Mouse (Mus musculus) limb, embryonic 10.5 days (tissue): Measurements from ENCODE around the gene Fnbp1. TPM values are rescaled to one million over a fixed set of nuclear protein-coding genes. Genes with fewer than 3 reads are reported as not detected.

Experiments
- DNase-seq: peaks from one replicate; pipeline ENCODE4 v3.0.0-alpha.2; 2017; ENCODE audit warnings: low spot score
- H3K27ac ChIP-seq: fragments of 300-500 bp; sonication (generic); 2 replicates; pipeline ENCODE4 v1.5.1; 2016; ENCODE audit warnings: mild to moderate bottlenecking
- H3K27me3 ChIP-seq: fragments of 300-500 bp; sonication (generic); 2 replicates; pipeline ENCODE4 v1.6.1; 2016; ENCODE audit warnings: low read depth, mild to moderate bottlenecking; ENCODE audit not compliant: poor library complexity, severe bottlenecking
- H3K36me3 ChIP-seq: fragments of 300-500 bp; sonication (generic); 2 replicates; pipeline ENCODE4 v1.6.1; 2016; ENCODE audit warnings: mild to moderate bottlenecking, moderate library complexity
- H3K4me1 ChIP-seq: fragments of 300-500 bp; sonication (generic); 2 replicates; pipeline ENCODE4 v1.6.1; 2016
- H3K4me3 ChIP-seq: fragments of 300-500 bp; sonication (generic); 2 replicates; pipeline ENCODE4 v1.5.1; 2016; ENCODE audit warnings: mild to moderate bottlenecking, moderate library complexity
- H3K9me3 ChIP-seq: fragments of 300-500 bp; sonication (generic); replicated peaks from 2 replicates; pipeline ENCODE4 v1.6.1; 2016; ENCODE audit warnings: mild to moderate bottlenecking
- WGBS: fragments of 180-500 bp; shearing (Covaris S2); methylation state at CpG from one replicate; pipeline ENCODE4 v1.1.7; 2016; 5-methylcytosine and 5-hydroxymethylcytosine counted together
- polyA plus RNA-seq: library from polyadenylated mRNA; unstranded; fragments of >200 nt; fragmentation: Nextera tagmentation; extraction: Ambion mirVana; gene quantifications from 2 replicates; pipeline ENCODE4 v1.2.1, GENCODE M21; 2016

The Fnbp1 gene
- polyA plus RNA-seq, 1 experiment from 2014 or later, result 14.6 TPM

DNA sequence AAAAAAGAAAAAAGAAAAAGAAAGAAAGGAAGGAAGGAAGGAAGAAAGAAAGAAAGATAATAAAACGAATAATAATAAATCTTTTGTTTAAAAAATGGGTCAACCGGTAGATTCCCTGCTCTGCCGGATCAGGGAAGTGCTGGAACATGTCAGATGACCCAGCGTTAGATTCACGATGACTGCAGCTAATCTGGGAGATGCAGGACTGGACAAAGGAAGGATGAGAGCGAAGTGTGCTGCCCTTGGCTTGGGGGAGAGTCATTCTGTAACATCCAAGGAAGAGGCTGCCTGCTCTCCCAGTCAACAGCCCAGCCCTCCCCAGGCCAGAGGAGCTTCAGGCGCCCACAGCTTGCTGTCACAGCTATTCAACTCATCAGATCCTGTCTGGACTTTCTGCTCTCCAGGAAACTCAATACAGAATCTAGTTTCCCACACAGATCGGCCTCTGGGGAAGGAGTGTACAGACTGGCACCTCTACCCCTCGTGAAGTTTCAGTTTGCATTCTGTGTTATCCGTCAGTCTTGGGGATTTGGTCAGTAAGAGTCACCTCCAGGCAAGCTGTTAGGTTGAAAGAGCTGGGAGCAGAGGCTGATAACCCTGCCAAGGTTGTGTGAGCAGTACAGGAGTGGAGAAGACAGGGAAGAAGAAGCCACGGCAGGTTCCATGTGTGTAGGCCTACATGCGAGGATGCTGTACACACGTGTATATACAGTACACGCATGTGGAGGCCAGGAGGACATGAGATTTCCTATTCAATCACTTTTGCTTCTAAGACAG, 11.9 kb downstream of the Fnbp1 start:
- Histone ChIP-seq H3K36me3 (no peaks in the 10 kb centered on the region), H3K4me3 (no peak overlapping the region), H3K4me1 (peaks cover 47% of the 10 kb centered on the region), H3K27me3 (no peaks in the 10 kb centered on the region), H3K27ac (no peak overlapping the region), H3K9me3 (no peaks in the 10 kb centered on the region)
- 88% methylated on average over 14 of the region's 14 CpGs for WGBS
- DNase-seq, result no peak

DNA sequence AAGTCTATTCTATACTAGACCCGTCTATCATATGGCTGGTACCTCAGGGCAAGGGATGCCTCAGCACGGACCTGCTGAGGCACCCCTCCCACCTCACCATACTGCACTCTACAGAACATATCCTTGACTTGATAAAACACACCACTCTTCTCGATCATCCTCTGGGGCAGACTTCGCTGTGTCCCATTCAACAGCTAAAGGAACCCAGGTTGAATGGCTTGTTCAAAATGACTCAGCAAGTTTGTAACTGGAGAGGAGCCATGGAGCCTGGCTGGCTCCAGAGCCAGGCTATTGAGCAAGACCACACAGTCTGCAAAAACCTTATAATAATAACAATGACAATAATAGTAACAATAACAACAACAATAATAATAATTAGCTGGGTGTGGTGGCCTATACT, 13.9 kb downstream of the Fnbp1 start:
- no peak for DNase-seq
- Histone ChIP-seq H3K27me3 (no peaks in the 10 kb centered on the region), H3K4me3 (no peak overlapping the region), H3K36me3 (no peaks in the 10 kb centered on the region), H3K27ac (no peak overlapping the region), H3K4me1 (peaks cover 49% of the 10 kb centered on the region), H3K9me3 (no peaks in the 10 kb centered on the region)
- WGBS, result 79% methylated on average over 4 of the region's 4 CpGs

DNA sequence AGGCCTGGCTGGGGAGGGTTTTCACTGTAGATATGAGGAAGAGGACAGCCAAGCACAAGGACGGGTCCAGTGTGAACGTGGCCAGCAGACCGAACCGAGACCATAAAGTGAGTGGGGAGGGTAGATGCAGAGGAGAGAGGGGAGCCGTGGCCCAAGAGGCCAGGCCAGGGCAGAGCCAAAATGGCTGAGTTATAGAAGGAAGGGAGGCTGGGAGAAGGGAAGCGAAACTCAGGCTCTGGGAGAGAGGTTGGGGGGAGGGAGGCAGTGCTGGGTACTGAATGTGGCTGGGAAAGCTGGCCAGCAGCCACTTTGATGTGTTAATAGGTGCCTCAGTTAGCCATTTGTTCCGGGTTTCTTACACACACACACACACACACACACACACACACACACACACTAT, 14.6 kb downstream of the Fnbp1 start:
- Histone ChIP-seq H3K4me1 (peaks cover 44% of the 10 kb centered on the region), H3K27ac (peak overlapping the region; percentile 68), H3K36me3 (no peaks in the 10 kb centered on the region), H3K9me3 (no peaks in the 10 kb centered on the region), H3K27me3 (no peaks in the 10 kb centered on the region), H3K4me3 (no peak overlapping the region)
- no peak for DNase-seq
- 60% methylated on average over 7 of the region's 7 CpGs for WGBS

DNA sequence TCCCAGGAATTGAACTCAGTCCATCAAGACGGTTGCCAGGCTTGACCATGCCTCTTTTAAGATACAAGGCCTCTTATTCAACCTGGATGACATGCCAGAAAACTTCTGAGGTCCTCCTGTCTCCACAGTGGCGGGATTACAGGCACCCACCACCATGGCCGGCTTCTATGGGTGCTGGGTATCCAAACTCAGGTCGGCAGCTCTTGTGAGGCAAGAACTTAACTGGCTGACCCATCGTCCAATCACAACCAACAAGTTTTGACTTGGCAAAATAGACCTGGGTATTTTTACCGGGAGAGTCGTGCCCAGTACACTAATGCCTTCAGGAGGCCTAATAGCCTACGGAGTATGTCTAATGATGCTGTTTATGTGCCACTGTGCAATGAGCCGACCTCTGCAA, 15.8 kb downstream of the Fnbp1 start:
- WGBS, result 81% methylated on average over 9 of the region's 9 CpGs
- Histone ChIP-seq H3K27me3 (no peaks in the 10 kb centered on the region), H3K9me3 (no peaks in the 10 kb centered on the region), H3K4me3 (no peak overlapping the region), H3K27ac (no peak overlapping the region), H3K36me3 (no peaks in the 10 kb centered on the region), H3K4me1 (peaks cover 39% of the 10 kb centered on the region)
- DNase-seq, result no peak

DNA sequence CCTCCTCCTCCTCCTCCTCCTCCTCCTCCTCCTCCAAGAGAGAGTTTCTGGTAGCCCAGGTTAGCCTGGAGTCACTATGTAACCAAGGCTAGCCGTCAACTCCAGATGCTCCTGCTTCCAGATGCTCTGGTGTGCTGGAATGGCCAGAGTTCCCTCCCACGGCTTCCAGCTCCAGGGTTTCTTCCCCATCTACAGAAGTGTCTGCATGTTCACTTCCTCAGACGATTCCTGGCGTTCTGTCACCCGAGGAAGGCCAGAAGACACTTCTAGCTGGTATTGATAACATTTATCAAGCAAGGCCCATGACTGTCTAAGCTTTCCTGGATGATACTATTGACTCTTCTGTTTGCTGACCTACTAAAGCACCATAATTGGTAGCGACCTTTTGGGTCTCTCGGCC, 16.7 kb downstream of the Fnbp1 start:
- Histone ChIP-seq H3K36me3 (no peaks in the 10 kb centered on the region), H3K4me1 (peaks cover 31% of the 10 kb centered on the region), H3K4me3 (no peak overlapping the region), H3K27me3 (no peaks in the 10 kb centered on the region), H3K9me3 (no peaks in the 10 kb centered on the region), H3K27ac (no peak overlapping the region)
- no peak for DNase-seq
- 81% methylated on average over 7 of the region's 7 CpGs for WGBS

DNA sequence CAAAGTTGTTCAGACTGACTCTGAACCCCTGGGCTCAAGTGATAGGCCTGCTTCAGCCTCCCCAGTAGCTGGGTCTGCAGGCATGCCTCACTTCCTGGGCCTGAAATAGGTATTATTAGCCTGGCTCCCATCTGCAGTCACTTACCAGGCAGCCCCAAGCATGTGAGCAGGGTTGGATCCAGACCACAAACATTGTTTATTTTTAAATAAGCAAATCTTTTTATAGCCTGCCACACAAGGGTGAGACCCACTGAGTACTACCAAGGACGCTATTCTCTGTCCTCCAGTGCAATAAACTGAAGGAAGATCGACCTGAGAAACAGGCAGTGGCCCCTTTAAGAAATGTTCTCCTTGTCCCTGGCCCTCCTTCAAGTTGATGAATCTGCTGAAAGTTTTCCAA, 17.1 kb downstream of the Fnbp1 start:
- WGBS, result 43% methylated on average over 2 of the region's 2 CpGs
- Histone ChIP-seq H3K4me3 (no peak overlapping the region), H3K9me3 (no peaks in the 10 kb centered on the region), H3K4me1 (peaks cover 34% of the 10 kb centered on the region), H3K27ac (no peak overlapping the region; the same call in 1 of the 2 replicates), H3K36me3 (no peaks in the 10 kb centered on the region), H3K27me3 (no peaks in the 10 kb centered on the region)
- no peak for DNase-seq

DNA sequence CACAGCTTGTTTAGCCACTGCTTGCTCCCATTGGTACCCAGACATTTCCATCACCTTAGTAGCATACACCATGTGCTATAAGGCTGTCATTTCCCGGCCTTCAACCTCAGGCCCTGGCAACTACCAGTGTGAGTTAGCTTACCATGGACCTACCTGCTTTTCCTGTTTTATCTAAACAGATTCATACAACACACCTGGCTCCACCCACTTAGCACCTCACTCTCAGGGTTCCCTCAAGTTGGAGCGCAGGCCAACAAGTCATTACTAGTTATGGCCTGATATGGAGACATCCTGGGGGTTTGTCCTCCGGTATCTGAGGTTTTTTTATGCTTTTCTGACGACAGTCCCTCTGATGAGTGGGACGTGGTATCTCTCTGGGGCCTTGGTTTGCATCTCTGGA, 18.3 kb downstream of the Fnbp1 start:
- Histone ChIP-seq H3K27me3 (no peaks in the 10 kb centered on the region), H3K36me3 (no peaks in the 10 kb centered on the region), H3K4me1 (peaks cover 34% of the 10 kb centered on the region), H3K9me3 (no peaks in the 10 kb centered on the region), H3K4me3 (no peak overlapping the region), H3K27ac (no peak overlapping the region)
- DNase-seq, result no peak
- 88% methylated on average over 5 of the region's 5 CpGs for WGBS

DNA sequence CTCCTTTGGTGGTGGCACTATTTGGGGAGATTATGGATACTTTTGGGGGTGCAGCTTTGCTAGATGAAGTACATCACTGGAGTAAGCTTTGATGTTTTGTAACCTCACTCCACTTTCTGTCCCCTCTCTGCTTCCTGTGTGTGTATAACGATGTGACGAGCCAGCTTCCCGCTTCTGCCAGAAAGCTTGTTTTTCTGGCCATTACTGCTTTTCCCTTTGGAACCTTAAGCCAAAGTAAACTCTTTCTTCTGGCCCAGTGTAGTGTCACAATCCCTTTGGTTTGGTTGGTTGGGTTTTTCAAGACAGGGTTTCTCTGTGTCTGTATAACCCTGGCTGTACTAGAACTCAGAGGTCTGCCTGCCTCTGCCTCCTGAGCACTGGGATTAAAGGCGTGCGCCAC, 19.0 kb downstream of the Fnbp1 start:
- H3K9me3 ChIP-seq, result no peaks in the 10 kb centered on the region
- H3K27ac ChIP-seq, result no peak overlapping the region
- WGBS, result 94% methylated on average over 5 of the region's 5 CpGs
- no peaks in the 10 kb centered on the region for H3K27me3 ChIP-seq
- peaks cover 32% of the 10 kb centered on the region for H3K4me1 ChIP-seq
- no peaks in the 10 kb centered on the region for H3K36me3 ChIP-seq
- H3K4me3 ChIP-seq, result no peak overlapping the region
- no peak for DNase-seq

DNA sequence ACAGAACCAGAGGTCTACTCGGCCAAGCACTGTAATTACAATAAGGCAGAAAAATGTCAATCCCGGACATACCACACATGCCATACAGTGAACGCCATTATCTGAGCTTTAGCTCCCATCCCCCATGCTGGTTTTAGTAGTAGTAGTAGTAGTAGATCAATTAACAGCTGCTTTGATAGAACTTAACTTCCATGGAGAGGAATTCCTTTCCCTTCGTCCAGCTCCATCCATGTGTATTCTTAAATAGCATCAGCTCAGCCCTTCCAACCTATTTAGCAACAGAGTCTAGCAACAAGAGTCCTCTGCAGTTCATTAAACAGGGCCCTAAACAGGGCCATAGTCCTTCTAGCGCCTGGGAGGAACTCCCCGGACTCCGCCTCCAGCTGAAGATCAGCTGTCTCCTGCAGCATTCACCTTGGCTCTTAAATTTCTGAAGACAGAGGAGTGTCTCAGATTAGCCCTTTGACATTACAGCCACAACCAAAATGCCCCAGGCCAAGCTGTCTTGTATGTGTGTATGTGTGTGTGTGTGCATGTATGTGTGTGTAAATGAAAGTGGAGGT, 20.6 kb downstream of the Fnbp1 start:
- H3K27me3 ChIP-seq, result no peaks in the 10 kb centered on the region
- WGBS, result 81% methylated on average over 7 of the region's 7 CpGs
- H3K9me3 ChIP-seq, result no peaks in the 10 kb centered on the region
- H3K27ac ChIP-seq, result no peak overlapping the region
- peaks cover 2% of the 10 kb centered on the region; the same call in 1 of the 2 replicates for H3K36me3 ChIP-seq
- peaks cover 22% of the 10 kb centered on the region for H3K4me1 ChIP-seq
- no peak for DNase-seq
- H3K4me3 ChIP-seq, result no peak overlapping the region

DNA sequence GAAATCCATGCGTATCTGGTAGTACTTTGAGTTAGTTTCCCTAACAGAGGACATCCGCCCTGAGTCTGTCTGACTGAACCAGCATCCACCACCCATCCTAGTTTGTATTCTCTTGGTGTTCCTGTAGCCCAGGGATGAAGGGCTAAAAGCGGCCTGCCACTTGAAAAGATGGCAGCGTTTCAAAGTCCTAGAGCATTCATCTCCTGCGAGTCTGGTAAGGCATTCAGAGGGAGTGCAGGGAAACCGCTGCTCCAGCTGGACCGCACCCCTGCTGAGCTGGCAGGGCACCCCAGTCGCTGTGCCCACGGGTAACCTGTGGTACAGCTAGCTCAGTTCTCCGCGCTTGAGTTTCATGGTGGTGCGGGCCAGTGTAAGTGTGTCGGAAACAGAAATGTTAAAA, 22.0 kb downstream of the Fnbp1 start:
- Histone ChIP-seq H3K9me3 (no peaks in the 10 kb centered on the region), H3K4me1 (peaks cover 26% of the 10 kb centered on the region), H3K4me3 (no peak overlapping the region), H3K27me3 (no peaks in the 10 kb centered on the region), H3K36me3 (peaks cover 2% of the 10 kb centered on the region; the same call in 1 of the 2 replicates), H3K27ac (no peak overlapping the region)
- WGBS, result 81% methylated on average over 13 of the region's 13 CpGs
- DNase-seq, result no peak

DNA sequence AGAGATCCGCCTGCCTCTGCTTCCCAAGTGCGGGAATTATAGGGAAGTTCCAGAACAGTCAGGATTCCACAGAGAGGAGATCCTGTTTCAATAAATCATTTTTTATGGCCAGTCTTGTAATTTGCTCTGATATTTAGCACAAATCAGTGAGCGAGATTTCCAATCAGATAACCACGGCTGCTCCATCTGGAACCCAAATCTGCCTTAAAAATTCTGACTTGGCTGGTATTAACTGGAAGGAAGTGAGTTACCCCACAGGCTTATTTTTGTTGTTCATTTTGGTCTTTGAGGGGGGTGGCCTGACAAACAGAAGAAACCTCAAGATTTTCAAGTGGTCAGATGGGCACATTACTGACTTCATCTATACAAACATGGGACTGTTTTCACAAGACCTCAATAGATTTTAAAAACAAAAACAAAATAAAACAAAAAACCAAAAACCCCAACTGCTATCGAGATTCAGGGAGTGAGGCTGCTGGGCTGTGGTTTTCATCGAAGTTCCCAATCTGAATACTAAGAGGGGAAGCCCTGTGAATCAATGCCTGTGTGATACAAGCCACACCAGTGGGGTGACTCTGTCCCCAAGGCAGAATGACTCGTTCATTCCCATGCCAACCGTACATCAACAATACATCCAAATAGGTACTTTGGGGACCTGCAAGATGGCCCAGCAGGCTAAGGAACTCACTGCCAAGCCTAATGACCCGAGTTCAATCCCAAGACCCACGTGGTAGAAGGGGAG, 23.0 kb downstream of the Fnbp1 start:
- no peak for DNase-seq
- H3K9me3 ChIP-seq, result no peaks in the 10 kb centered on the region
- H3K4me3 ChIP-seq, result no peak overlapping the region
- no peak overlapping the region for H3K27ac ChIP-seq
- peaks cover 22% of the 10 kb centered on the region for H3K4me1 ChIP-seq
- peaks cover 2% of the 10 kb centered on the region; the same call in 1 of the 2 replicates for H3K36me3 ChIP-seq
- no peaks in the 10 kb centered on the region for H3K27me3 ChIP-seq
- 94% methylated on average over 10 of the region's 10 CpGs for WGBS

DNA sequence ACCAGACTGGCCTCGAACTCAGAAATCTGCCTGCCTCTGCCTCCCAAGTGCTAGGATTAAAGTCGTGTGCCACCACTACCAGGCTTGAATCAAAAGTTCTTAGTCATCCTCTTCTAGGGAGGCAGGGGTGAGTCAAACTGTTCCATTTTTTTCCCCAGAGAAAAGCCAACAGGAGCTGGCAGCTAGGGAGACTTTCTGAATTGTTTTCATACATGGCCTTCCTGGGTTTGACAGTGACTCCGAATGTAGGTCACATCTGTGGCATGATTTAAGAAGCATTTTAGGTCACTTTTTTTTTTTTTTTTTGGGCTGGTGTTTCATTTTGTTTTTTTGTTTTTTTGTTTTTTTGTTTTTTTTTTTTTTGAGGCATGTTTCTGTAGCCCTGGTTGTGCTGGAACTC, 23.6 kb downstream of the Fnbp1 start:
- WGBS, result 96% methylated on average over 3 of the region's 3 CpGs
- Histone ChIP-seq H3K36me3 (peaks cover 2% of the 10 kb centered on the region; the same call in 1 of the 2 replicates), H3K27me3 (no peaks in the 10 kb centered on the region), H3K4me1 (peaks cover 22% of the 10 kb centered on the region), H3K9me3 (no peaks in the 10 kb centered on the region), H3K27ac (no peak overlapping the region), H3K4me3 (no peak overlapping the region)
- no peak for DNase-seq
